Mouse (Mus musculus): ENCODE data around the gene Smpdl3b.
A peak's percentile ranks its signal among the peaks of the same experiment; 100 is the strongest.
"Not testable (repeated sequence)": the region's sequence is repeated elsewhere in the genome, so short reads cannot be mapped to it uniquely, and the experiment has no call there.

The Smpdl3b gene

DNA sequence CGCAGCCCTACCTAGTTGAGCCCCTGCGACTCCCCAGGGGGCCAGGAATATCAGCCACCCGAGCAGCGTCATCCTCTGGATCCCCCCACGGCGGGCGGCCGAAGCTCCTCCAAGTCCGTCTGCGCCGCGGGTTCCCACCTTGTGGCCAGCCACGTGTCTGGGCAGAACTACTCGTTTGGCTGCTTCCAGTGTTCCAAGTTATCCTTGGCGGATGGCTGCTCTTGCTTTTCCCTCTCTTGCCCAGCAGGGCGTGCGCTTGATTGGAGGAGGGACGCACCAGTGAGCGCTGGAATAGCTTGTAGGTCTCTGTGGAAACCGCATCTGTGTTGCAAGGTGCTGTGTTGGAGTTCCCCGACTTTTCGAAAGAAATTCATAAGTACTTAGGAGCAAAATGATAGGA, at the start of gene Smpdl3b:
Gene Smpdl3b (minus strand): TSS at position 279 of the 400 bp plus-strand sequence.
- DNase-seq, result peak in 1 of 2 experiments; percentile 33

DNA sequence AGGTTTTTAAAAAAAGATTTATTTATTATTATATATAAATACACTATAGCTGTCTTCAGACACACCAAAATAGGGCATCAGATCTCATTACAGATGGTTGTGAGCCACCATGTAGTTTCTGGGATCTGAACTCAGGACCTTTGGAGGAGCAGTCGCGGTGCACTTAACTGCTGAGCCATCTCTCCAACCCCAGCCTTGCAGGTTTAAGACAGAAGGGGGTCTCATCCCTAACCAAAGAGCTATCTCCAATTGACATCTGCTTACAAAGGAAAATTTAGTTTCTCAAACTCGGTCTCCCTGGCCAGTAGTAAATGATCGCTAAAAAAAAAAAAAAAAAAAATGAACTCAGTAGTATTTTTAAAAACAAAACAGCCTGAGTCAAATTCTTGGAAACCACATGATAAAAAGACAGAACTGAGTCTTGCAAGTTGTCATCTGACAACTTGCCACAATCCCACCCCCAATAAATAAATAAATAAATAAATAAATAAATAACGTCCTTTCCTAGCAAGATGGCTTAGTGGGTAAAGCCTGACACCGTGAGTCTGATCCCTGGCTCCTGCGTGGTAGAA, 49.7 kb upstream of the Smpdl3b start:
- DNase-seq, result no peak

DNA sequence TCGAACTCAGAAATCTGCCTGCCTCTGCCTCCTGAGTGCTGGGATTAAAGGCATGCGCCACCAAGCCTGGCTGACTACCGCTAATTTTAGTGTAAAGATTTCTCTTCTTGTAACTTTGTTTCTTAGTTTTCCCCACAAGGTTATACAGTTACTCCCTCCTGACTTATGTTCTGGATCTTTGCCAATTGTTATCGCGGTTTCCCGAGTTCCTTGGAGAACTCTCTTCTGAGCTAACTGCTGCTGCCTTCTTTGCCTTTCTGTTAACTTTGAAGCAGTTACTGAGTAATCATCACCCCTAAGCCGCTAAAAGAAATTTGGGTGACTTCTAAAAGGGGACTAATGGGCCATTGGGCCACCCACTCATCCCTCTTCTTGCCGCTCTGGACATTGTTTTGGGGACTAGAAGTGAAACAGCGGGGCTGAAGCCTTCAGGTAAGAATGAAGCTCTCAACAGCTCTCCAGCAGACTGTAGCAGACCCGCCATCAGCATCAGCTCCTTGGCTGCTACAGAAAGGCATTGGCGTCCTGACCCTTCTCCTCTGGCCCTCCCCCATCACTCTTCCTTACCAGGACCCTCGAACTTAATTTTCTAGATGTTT, 48.6 kb upstream of the Smpdl3b start:
- no peak for DNase-seq

DNA sequence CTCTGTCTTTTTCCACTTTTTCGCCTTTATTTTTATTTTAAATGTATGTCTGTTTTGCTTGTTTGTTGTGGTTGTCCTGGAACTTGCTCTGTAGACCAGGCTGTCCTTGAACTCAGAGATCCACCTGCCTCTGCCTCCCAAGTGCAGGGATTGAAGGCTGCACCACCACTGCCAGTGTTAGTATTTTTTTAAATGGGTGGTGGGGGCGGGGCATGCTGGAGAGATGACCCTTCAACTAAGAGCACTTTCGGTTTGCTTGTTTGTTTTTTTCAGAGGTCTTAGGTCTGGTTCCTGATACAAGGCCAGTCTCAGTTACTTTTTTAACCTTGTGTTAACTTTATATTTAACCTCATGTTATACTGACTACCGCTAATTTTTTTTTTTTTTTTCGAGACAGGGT, 48.1 kb upstream of the Smpdl3b start:
- DNase-seq, result peak in 1 of 2 experiments; percentile 12

DNA sequence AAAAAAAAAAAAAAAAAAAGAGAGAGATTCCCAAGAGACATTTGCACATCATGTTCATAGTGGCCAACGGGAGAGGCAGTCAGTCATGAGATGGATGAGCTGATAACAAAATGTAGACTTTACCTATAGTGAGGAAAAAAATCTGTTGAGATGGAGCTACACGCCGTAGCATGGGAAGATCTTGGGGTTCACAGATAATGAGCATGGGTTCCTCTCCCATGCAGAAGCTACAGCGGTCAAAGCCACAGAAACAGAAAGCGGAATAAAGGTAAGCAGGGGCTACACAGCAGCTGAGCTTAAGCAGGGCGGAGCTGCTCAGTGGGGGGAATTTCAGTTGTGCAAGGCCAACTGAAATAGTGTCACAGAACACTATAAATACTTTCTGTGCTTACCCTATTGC, 47.3 kb upstream of the Smpdl3b start:
- peak; percentile 46 to 54 for DNase-seq

DNA sequence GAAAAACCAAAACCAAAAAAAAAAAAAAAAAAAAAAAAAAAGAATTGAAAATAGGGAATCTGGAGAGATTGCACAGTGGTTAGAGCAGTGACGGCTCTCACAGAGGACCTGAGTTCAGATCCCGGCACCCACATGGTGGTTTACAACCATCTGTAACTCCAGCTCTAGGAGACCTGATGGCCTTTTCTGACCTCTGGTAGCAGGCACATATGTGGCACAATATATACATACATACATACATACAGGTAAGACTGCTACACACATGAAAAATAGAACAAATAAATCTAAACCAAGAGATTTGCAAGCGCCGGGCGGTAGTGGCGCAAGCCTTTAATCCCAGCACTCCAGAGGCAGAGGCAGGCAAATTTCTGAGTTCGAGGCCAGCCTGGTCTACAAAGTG, 46.8 kb upstream of the Smpdl3b start:
- no peak for DNase-seq

DNA sequence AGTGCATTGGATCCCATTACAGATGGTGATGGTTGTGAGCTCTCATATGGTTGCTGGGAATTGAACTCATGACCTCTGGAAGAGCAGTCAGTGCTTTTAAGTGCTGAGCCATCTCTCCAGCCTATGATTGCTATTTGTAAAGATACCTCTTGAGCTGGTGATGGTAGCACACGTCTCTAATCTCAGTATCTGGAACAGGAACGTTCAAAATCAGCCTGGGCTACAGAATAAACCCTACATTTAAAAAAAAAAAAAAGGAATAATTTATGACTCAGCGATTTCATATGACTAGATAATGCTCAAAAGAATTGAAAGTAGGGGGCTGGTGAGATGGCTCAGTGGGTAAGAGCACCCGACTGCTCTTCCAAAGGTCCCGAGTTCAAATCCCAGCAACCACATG, 46.2 kb upstream of the Smpdl3b start:
- DNase-seq, result no peak

DNA sequence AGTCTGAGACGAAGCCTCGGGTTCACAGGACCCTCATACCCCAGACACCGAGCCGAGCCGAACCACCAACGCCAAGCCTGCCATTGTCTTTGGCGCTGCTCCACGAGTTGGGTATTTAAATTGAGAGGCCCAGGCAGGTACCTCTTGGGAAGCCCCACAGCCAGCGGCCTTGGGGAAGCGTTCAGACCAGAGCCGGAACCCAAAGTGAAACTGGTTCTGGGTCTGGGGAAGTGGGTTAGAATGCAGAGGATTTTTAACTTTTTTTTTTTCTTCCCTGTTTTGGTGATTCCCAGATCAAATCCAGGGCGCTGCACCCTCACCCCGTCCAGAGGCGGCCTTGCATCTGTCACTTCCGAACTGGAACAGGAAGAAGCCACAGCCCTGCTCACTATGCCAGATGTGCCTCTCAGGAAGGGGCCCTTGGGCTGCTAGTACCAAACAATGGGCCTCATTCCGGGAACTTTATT, 45.2 kb upstream of the Smpdl3b start:
- DNase-seq, result peak; percentile 48 to 56

DNA sequence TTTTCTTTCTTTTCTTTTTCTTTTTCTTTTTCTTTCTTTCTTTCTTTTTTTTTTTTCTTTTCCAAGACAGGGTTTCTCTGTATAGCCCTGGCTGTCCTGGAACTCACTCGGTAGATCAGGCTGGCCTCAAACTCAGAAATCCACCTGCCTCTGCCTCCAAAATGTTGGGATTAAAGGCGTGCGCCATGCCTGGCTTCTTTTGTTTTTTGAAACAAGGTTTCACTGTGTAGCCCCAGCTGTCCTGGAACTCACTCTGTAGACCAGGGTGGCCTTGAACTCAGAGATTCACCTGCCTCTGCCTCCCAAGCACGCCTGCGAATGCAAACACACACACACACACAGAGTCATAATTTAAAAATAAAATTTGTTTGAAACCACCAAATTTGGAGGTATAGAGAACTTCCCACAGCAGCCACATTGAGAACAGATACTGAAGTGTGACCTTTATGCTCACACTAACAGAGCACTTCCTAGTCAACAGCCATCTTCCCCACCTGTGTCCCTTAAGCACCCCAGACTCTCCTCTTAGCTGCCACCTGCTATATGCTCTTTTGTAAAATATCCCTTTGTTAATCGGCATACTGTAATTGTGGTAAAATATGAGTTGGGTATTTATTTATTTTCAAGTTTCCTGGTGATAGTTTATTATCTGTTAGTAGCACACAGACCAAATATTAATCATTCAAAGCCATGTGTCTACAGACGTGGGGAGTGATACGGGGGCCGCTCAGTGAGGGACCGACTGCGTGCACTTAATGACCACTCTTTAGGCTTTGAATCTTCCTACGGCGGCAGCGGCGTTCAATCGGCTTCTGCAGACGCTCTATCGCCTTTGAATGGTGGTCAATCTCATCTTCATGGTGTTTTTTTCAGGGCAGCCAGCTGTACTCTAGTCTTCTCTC, 44.4 kb upstream of the Smpdl3b start:
- DNase-seq, result no peak

DNA sequence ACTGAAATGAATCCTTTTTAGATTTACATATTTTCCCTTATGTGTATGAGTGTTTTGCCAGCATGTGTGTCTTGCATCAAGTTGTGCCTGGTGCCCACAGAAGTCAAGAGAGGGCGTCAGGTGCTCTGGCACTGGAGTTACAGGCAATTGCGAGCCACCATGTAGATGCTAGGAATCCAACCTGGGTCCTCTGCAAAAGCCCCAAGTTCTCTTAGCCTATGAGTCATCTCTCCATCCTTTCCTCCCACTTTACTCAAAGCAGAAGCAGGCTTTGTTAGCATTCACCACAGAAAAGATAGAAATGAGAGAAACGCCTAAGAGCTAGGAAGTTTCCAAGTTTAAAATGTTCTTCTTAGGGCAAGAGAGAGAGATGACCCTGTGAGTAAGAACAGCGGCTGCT, 42.8 kb upstream of the Smpdl3b start:
- DNase-seq, result no peak

DNA sequence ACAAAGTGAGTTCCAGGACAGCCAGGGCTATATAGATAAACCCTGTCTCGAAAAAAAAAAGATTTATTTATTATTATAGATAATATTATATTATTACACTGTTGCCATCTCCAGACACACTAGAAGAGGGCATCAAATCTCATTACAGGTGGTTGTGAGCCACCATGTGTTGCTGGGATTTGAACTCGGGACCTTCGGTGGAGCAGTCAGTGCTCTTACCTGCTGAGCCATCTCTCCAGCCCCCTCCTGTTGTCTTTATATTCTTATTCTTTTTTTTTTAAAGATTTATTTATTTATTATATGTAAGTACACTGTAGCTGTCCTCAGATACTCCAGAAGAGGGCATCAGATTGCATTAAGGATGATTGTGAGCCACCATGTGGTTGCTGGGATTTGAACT, 41.6 kb upstream of the Smpdl3b start:
- not testable (repeated sequence) for DNase-seq

DNA sequence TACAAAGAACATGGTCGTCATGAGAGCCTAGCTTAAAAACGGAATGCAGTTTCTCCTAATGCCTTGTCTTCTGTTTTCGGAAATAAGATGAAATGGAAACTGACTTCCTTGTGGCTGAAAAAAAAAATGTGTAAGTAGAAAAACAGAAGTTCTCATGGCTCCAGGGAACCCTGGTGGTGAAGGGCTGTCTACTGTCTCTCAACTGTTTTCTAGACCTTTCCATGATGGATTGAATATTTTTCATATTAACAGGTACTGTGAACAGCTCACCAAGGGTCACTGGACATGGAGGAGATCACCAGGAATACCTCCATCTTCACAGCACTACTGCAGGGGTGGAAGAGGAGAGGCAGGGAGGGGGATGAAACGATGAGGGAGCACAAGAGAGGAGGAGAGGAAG, 41.0 kb upstream of the Smpdl3b start:
- DNase-seq, result no peak

DNA sequence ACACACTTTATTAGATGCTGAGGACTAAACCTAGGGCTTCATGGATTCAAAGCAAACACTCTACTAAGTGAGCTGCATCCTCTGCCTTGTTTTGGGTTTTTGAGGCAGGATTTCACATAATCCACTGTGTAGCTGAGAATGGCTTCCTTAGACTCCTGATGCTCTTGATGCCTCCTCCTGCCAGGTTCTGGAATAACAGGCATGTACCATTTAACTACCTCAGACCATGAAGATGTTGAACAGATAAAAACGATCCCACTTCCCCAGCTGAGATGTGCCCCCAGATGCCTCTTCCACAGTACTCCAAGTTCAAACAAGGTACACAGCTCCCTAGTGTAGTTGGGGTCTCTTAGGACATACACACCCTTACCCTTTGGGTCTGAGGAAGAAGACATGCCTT, 40.4 kb upstream of the Smpdl3b start:
- no peak for DNase-seq

DNA sequence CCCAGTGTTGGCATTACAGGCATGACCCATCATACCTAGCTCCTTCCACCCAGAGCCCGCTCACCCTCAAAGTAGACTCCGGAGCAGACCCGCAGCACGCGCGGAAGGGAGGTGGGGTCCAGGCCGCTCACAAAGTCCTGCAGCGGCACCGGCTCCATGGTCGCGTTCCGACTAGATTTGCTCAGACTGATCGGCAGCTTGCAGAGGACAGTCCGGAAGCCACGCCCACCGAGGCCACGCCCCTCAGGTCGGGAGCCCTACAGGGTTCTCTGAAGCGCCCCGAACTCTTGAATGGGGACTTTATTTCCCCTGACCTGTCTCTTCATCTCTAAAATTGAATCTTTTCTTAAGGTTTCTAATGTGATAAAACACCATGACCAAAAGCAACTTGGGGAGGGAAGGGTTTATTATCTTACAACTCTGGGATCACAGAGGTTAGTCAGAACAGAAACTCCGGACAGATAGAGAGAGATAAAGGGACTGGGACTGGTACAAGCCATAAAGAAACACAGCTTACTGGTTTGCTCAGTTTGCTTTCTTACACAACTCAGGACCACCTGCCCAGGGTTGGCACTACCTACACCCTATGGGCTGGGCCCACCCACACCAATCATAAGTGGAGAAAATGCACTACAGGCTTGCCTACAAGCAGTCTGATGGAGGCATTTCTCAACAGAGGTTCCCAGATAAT, 39.3 kb upstream of the Smpdl3b start, which contains the start of gene Themis2:
Gene Themis2 (minus strand): TSS at position 192 of the 691 bp plus-strand sequence.
- peak; percentile 92 to 98 for DNase-seq

DNA sequence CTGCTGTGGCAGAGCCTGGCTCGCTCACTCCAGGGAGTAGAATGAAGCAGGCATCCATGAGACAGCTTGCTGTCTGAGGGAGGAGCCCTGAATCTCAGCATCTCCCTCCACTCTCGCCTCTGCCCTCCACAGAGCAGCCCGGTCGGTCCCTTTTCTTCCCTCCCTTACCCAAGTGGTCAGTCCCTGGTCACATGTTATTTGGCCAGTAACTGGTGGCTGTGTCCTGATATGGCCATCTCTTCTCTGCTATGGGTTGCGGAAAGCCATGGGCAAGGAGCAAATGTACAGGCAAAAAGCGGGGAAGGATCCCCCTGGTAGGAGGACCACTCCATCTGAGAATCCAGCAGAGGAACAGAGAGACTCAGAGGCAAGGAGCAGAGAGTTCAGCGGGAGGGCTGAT, 38.1 kb upstream of the Smpdl3b start:
- DNase-seq, result no peak

DNA sequence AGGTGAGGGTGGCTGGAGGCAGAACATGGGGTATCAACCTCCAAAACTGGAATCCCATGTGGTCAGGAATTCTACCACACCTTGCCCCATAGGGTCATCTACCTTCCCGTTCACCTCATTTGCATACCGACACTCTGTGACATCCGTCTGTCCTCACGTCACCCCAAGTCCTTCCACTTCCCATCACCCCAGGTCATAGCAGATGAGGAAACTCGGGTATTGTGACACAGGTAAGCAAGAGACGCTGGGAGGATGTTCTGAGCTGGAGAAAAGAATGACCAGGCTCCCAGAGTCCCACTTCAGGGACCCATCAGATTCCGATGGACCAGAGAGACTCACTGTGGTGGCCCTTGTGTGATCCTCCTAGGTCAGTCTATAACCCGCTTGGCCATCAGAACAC, 37.7 kb upstream of the Smpdl3b start:
- DNase-seq, result peak in 1 of 2 experiments; percentile 52

DNA sequence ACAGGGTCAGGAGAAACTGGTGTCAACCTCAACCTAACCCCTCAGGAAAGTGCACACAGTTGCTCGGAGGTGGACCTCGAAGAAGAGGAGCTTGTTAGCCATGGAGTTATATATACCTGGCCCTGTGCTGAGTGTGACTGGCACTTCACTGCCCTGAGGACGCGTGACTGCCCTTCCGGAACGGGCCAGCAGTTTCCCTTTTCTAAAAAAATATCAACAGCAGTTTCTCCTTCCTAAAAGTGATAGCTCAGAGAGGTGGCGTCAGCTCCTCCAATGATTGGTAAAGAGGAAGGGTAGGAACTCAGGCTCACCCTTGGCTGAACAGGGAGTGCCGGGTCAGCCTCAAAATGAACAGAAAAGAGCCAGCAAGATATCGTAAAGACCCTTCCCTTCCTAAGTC, 37.0 kb upstream of the Smpdl3b start:
- DNase-seq, result peak; percentile 54 to 61

DNA sequence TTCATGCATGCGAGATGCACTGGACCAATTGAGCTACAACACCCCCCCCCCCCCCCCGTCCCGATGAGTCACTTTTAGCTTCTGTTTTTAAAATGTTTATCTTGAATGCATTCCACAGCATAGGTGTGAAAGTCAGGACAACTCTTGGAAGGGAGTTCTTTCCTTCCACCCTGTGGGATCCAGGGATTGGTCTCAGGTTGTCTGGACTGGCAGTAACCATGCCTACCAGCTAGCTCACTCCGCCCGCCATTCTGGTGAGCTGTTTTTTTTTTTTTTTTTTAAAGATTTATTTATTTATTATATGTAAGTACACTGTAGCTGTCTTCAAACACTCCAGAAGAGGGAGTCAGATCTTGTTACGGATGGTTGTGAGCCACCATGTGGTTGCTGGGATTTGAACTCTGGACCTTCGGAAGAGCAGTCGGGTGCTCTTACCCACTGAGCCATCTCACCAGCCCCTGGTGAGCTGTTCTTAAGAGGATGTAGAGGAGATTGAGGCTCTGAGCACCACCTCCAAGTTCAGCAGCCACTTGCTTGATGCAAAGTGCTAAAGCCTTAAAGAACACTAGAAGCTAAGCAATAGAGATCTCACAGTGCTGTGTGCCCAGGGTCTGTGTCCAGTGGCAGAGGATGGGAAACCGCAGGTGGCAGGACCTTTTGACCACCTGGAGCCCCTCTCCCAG, 36.4 kb upstream of the Smpdl3b start:
- DNase-seq, result not testable (repeated sequence)

DNA sequence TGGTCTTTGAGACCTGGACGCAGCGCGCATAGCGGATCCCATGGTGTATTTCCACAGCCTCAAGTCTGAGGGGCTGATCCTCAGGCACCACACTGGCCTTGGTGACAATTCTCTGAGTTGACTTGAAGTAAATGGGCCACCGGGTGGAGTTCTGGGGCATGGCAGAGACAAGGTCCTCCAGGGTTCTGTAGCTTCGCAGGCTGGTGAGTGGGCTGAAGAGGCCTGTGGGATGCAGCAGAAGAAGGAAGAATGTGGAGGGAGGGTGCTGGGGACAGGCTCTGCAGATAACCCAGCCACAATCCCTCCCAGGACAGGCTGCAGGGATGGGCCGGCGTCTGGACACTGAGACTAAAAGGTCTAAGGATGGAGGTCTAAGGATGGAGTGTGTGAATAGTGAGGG, 32.7 kb upstream of the Smpdl3b start:
- no peak for DNase-seq

DNA sequence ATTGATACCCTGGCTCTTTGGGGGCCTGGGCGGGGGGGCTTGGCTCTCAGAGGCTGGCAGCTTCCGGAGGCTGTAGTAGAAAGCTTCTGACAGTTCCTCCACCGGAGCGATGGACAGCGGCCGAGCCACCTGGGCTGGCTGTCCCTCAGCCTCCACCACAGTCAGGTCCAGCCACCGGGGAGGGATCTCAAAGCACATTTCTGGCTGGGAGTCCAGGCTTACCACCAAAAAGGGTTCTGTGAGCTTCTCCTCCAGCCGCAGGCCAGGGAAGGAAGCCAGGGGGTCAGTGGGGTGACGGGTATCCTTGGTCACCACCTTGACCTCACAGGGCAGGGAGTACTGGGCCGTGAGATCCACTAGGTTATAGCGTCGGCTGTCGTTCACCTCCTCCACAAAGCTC, 28.2 kb upstream of the Smpdl3b start:
- DNase-seq, result no peak

DNA sequence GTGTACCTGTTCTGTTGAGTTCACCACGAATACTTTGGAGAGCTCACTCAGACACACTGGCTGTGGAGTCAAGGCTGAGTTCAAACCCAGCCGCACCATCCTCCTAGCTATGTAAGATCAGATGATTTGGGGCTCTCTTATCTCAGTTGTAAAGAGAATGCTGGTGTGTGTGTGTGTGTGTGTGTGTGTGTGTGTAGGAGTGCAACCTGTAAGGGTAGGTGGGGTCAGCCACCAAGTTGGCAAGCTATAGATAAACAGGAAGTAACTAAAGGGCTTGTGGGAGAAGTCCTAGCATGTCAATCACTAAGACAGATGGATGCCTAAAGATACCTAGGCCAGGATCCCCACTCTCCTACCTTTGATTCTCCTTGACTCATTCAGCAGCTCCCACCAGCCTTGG, 26.7 kb upstream of the Smpdl3b start:
- no peak for DNase-seq

DNA sequence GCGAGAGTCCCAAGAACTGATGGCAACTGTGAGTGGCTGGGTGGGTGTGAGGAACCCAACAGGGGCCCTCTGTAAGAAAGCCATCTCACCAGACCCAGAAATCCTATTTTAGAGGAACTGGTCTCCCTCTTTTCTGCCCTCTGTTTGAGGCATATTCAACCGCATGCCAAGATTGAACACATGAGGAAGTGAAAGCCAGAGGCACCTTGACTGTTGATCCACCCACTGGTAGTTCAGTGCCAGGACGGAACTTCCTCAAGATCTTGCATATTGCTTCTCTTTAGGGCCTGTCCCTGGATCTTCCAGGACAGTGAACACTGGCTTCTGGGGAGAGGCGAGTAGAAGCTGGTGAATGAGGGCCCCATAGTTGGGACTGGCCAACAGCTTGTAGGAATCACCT, 23.2 kb upstream of the Smpdl3b start:
- DNase-seq, result peak in 1 of 2 experiments; percentile 24
